Mouse (Mus musculus) G1E-ER4 (cell line): ENCODE results near the gene Ror2. TPM values are rescaled to one million over a fixed set of nuclear protein-coding genes. Genes with fewer than 3 reads are reported as not detected.

Experiments used
- GATA1 ChIP-seq: IDR thresholded peaks from one replicate; pipeline ENCODE4 v1.8.0; 2012; ENCODE audit warnings: low read length, inconsistent platforms
- polyA plus RNA-seq: library from polyadenylated mRNA; stranded (reverse); fragments of >175 nt; gene quantifications from 2 replicates; pipeline ENCODE4 v1.2.3, GENCODE M21; 2012

Gene Ror2
- polyA plus RNA-seq, 1 experiment: not detected

GRCm38 (mm10) chr13:53258497-53258896 is 27.4 kb downstream of the Ror2 start:
- no peak for TF ChIP-seq GATA1

- no peak for TF ChIP-seq GATA1
Measured at GRCm38 (mm10) chr13:53253255-53253654, 32.7 kb downstream of the Ror2 start.

GRCm38 (mm10) chr13:53248586-53249401 is 37.1 kb downstream of the Ror2 start:
- no peak for TF ChIP-seq GATA1

- TF ChIP-seq GATA1: no peak
Measured at GRCm38 (mm10) chr13:53248080-53248479, 37.8 kb downstream of the Ror2 start.

GRCm38 (mm10) chr13:53247175-53247574 is 38.7 kb downstream of the Ror2 start:
- no peak for TF ChIP-seq GATA1

- no peak for TF ChIP-seq GATA1
Measured at GRCm38 (mm10) chr13:53244151-53244550, 41.8 kb downstream of the Ror2 start.

- no peak for TF ChIP-seq GATA1
Measured at GRCm38 (mm10) chr13:53237455-53237854, 48.5 kb downstream of the Ror2 start.

- TF ChIP-seq GATA1: no peak
Measured at GRCm38 (mm10) chr13:53236434-53237401, 49.2 kb downstream of the Ror2 start.

GRCm38 (mm10) chr13:53235953-53236352 is 50.0 kb downstream of the Ror2 start:
- no peak for TF ChIP-seq GATA1

GRCm38 (mm10) chr13:53234844-53235243 is 51.1 kb downstream of the Ror2 start:
- no peak for TF ChIP-seq GATA1

GRCm38 (mm10) chr13:53233826-53234786 is 51.8 kb downstream of the Ror2 start:
- no peak for TF ChIP-seq GATA1

GRCm38 (mm10) chr13:53233381-53233780 is 52.5 kb downstream of the Ror2 start:
- TF ChIP-seq GATA1: no peak

GRCm38 (mm10) chr13:53232419-53232818 is 53.5 kb downstream of the Ror2 start:
- no peak for TF ChIP-seq GATA1

GRCm38 (mm10) chr13:53230446-53231161 is 55.3 kb downstream of the Ror2 start:
- no peak for TF ChIP-seq GATA1

GRCm38 (mm10) chr13:53227019-53227418 is 58.9 kb downstream of the Ror2 start:
- TF ChIP-seq GATA1: no peak
